Mouse (Mus musculus) neural tube, embryonic 12.5 days (tissue): Measurements from ENCODE around the gene Aak1. TPM values are rescaled to one million over a fixed set of nuclear protein-coding genes. Genes with fewer than 3 reads are reported as not detected.

Experiments
- ATAC-seq: fragments of 200-750 bp; cut with Nextera tagmentation; 2 replicates; pipeline ENCODE4 v1.8.0; 2017; ENCODE audit warnings: low read depth, mild to moderate bottlenecking, moderate TSS enrichment, moderate library complexity; ENCODE audit not compliant: low FRiP score
- H3K27ac ChIP-seq: fragments of 300-500 bp; sonication (generic); 2 replicates; pipeline ENCODE4 v1.5.1; 2016
- H3K27me3 ChIP-seq: fragments of 300-500 bp; sonication (generic); replicated peaks from 2 replicates; pipeline ENCODE4 v1.6.1; 2016; ENCODE audit warnings: mild to moderate bottlenecking
- H3K36me3 ChIP-seq: fragments of 300-500 bp; sonication (generic); 2 replicates; pipeline ENCODE4 v1.6.1; 2016; ENCODE audit warnings: mild to moderate bottlenecking
- H3K4me1 ChIP-seq: fragments of 300-500 bp; sonication (generic); 2 replicates; pipeline ENCODE4 v1.6.1; 2016
- H3K4me2 ChIP-seq: fragments of 300-500 bp; sonication (generic); replicated peaks from 2 replicates; pipeline ENCODE4 v1.6.1; 2016; ENCODE audit warnings: mild to moderate bottlenecking
- H3K4me3 ChIP-seq: fragments of 300-500 bp; sonication (generic); 2 replicates; pipeline ENCODE4 v1.5.1; 2016
- H3K9ac ChIP-seq: fragments of 300-500 bp; sonication (generic); 2 replicates; pipeline ENCODE4 v1.6.1; 2016; ENCODE audit warnings: mild to moderate bottlenecking
- H3K9me3 ChIP-seq: fragments of 300-500 bp; sonication (generic); 2 replicates; pipeline ENCODE4 v1.6.1; 2016; ENCODE audit warnings: mild to moderate bottlenecking
- WGBS: fragments of 180-500 bp; shearing (Covaris S2); methylation state at CpG from one replicate; pipeline ENCODE4 v1.1.7; 2016; 5-methylcytosine and 5-hydroxymethylcytosine counted together
- polyA plus RNA-seq: library from polyadenylated mRNA; unstranded; fragments of >200 nt; fragmentation: Nextera tagmentation; extraction: Ambion mirVana; gene quantifications from 2 replicates; pipeline ENCODE4 v1.2.1, GENCODE M21; 2016

The Aak1 gene
- polyA plus RNA-seq, 1 experiment from 2014 or later, result 34.6 TPM

GRCm38 (mm10) chr6:86985314-86986106 is 136.2 kb downstream of the Aak1 start:
- Histone ChIP-seq H3K36me3 (peaks cover 10% of the 10 kb centered on the region), H3K4me2 (no peak overlapping the region), H3K4me1 (no peaks in the 10 kb centered on the region), H3K27ac (no peak overlapping the region), H3K4me3 (no peak overlapping the region), H3K9me3 (no peaks in the 10 kb centered on the region), H3K27me3 (no peaks in the 10 kb centered on the region), H3K9ac (no peak overlapping the region)
- no peak for ATAC-seq
- WGBS, result 90% methylated on average over 8 of the region's 8 CpGs

GRCm38 (mm10) chr6:86989576-86989975 is 140.3 kb downstream of the Aak1 start:
- Histone ChIP-seq H3K36me3 (peaks cover 8% of the 10 kb centered on the region), H3K4me2 (no peak overlapping the region), H3K9me3 (no peaks in the 10 kb centered on the region), H3K27me3 (no peaks in the 10 kb centered on the region), H3K27ac (no peak overlapping the region), H3K9ac (no peak overlapping the region), H3K4me1 (no peaks in the 10 kb centered on the region), H3K4me3 (no peak overlapping the region)
- ATAC-seq, result no peak
- 91% methylated on average over 6 of the region's 6 CpGs for WGBS

GRCm38 (mm10) chr6:86991041-86991440 is 141.7 kb downstream of the Aak1 start:
- 83% methylated on average over 3 of the region's 3 CpGs for WGBS
- Histone ChIP-seq H3K4me1 (no peaks in the 10 kb centered on the region), H3K27ac (no peak overlapping the region), H3K9ac (no peak overlapping the region), H3K27me3 (no peaks in the 10 kb centered on the region), H3K36me3 (peaks cover 7% of the 10 kb centered on the region), H3K4me2 (no peak overlapping the region), H3K4me3 (no peak overlapping the region), H3K9me3 (no peaks in the 10 kb centered on the region)
- no peak for ATAC-seq

- ATAC-seq, result no peak
- H3K4me3 ChIP-seq, result no peak overlapping the region
- no peaks in the 10 kb centered on the region for H3K27me3 ChIP-seq
- no peak overlapping the region for H3K4me2 ChIP-seq
- peaks cover 17% of the 10 kb centered on the region for H3K36me3 ChIP-seq
- no peak overlapping the region for H3K9ac ChIP-seq
- 93% methylated on average over 8 of the region's 8 CpGs for WGBS
- no peaks in the 10 kb centered on the region for H3K9me3 ChIP-seq
- H3K4me1 ChIP-seq, result no peaks in the 10 kb centered on the region
- no peak overlapping the region for H3K27ac ChIP-seq
Measured at GRCm38 (mm10) chr6:86992349-86992748, 143.0 kb downstream of the Aak1 start.

GRCm38 (mm10) chr6:86994254-86994653 is 144.9 kb downstream of the Aak1 start:
- no peak overlapping the region for H3K9ac ChIP-seq
- WGBS, result 91% methylated on average over 4 of the region's 4 CpGs
- no peak overlapping the region for H3K4me2 ChIP-seq
- no peaks in the 10 kb centered on the region for H3K4me1 ChIP-seq
- no peak for ATAC-seq
- peaks cover 20% of the 10 kb centered on the region for H3K36me3 ChIP-seq
- no peaks in the 10 kb centered on the region for H3K9me3 ChIP-seq
- H3K27ac ChIP-seq, result no peak overlapping the region
- no peak overlapping the region for H3K4me3 ChIP-seq
- H3K27me3 ChIP-seq, result no peaks in the 10 kb centered on the region

- Histone ChIP-seq H3K27ac (no peak overlapping the region), H3K4me2 (no peak overlapping the region), H3K4me1 (no peaks in the 10 kb centered on the region), H3K9ac (no peak overlapping the region), H3K27me3 (no peaks in the 10 kb centered on the region), H3K4me3 (no peak overlapping the region), H3K9me3 (no peaks in the 10 kb centered on the region), H3K36me3 (peaks cover 22% of the 10 kb centered on the region)
- WGBS, result 86% methylated on average over 5 of the region's 5 CpGs
- no peak for ATAC-seq
Measured at GRCm38 (mm10) chr6:86996629-86997307, 147.5 kb downstream of the Aak1 start.

- no peaks in the 10 kb centered on the region for H3K27me3 ChIP-seq
- H3K4me3 ChIP-seq, result no peak overlapping the region
- no peak for ATAC-seq
- no peak overlapping the region for H3K9ac ChIP-seq
- H3K4me2 ChIP-seq, result no peak overlapping the region
- WGBS, result 94% methylated on average over 6 of the region's 6 CpGs
- H3K9me3 ChIP-seq, result no peaks in the 10 kb centered on the region
- no peaks in the 10 kb centered on the region for H3K4me1 ChIP-seq
- no peak overlapping the region for H3K27ac ChIP-seq
- peaks cover 22% of the 10 kb centered on the region for H3K36me3 ChIP-seq
Measured at GRCm38 (mm10) chr6:86997360-86997759, 148.0 kb downstream of the Aak1 start.

- WGBS, result 89% methylated on average over 6 of the region's 6 CpGs
- H3K27ac ChIP-seq, result no peak overlapping the region
- H3K27me3 ChIP-seq, result no peaks in the 10 kb centered on the region
- no peaks in the 10 kb centered on the region for H3K4me1 ChIP-seq
- no peak overlapping the region for H3K4me2 ChIP-seq
- H3K9me3 ChIP-seq, result no peaks in the 10 kb centered on the region
- H3K4me3 ChIP-seq, result no peak overlapping the region
- peaks cover 9% of the 10 kb centered on the region for H3K36me3 ChIP-seq
- H3K9ac ChIP-seq, result no peak overlapping the region
- ATAC-seq, result no peak
Measured at GRCm38 (mm10) chr6:87001995-87002394, 152.7 kb downstream of the Aak1 start.

- 58% methylated on average over 8 of the region's 8 CpGs for WGBS
Measured at GRCm38 (mm10) chr6:87002521-87003055, 153.3 kb downstream of the Aak1 start.

GRCm38 (mm10) chr6:87004099-87004498 is 154.8 kb downstream of the Aak1 start:
- H3K27me3 ChIP-seq, result no peaks in the 10 kb centered on the region
- WGBS, result 77% methylated on average over 2 of the region's 2 CpGs
- H3K4me2 ChIP-seq, result no peak overlapping the region
- no peaks in the 10 kb centered on the region for H3K9me3 ChIP-seq
- no peak overlapping the region for H3K9ac ChIP-seq
- H3K4me1 ChIP-seq, result no peaks in the 10 kb centered on the region
- no peak overlapping the region for H3K4me3 ChIP-seq
- no peak for ATAC-seq
- no peak overlapping the region for H3K27ac ChIP-seq
- peaks cover 3% of the 10 kb centered on the region; the same call in 1 of the 2 replicates for H3K36me3 ChIP-seq

More at GRCm38 (mm10) chr6:87002521-87003055, 153.3 kb downstream of the Aak1 start:
- Histone ChIP-seq H3K4me2 (no peak overlapping the region), H3K9ac (no peak overlapping the region), H3K27me3 (no peaks in the 10 kb centered on the region), H3K4me1 (no peaks in the 10 kb centered on the region), H3K27ac (no peak overlapping the region), H3K4me3 (no peak overlapping the region), H3K9me3 (no peaks in the 10 kb centered on the region), H3K36me3 (peaks cover 3% of the 10 kb centered on the region; the same call in 1 of the 2 replicates)
- ATAC-seq, result peak; percentile 29; the same call in 1 of the 2 replicates

- Histone ChIP-seq H3K27ac (no peak overlapping the region), H3K9me3 (no peaks in the 10 kb centered on the region), H3K9ac (no peak overlapping the region), H3K4me1 (peaks cover 5% of the 10 kb centered on the region), H3K4me2 (no peak overlapping the region), H3K27me3 (no peaks in the 10 kb centered on the region), H3K36me3 (no peaks in the 10 kb centered on the region), H3K4me3 (no peak overlapping the region)
- ATAC-seq, result no peak
Measured at GRCm38 (mm10) chr6:87005577-87005976, 156.3 kb downstream of the Aak1 start.

GRCm38 (mm10) chr6:87008887-87009286 is 159.6 kb downstream of the Aak1 start, which contains the start of gene Nfu1:
Gene Nfu1 (plus strand): TSS chr6:87009236.
- peak within 1 kb of the TSS; percentile 81 for H3K4me3 ChIP-seq
- H3K27me3 ChIP-seq, result no peaks in the 10 kb centered on the region
- peak within 1 kb of the TSS; percentile 91 for H3K9ac ChIP-seq
- peaks cover 7% of the 10 kb centered on the region for H3K4me1 ChIP-seq
- H3K27ac ChIP-seq, result peak within 1 kb of the TSS; percentile 57; the same call in 1 of the 2 replicates
- peak within 1 kb of the TSS; percentile 67 for H3K4me2 ChIP-seq
- 80% methylated on average over 6 of the region's 6 CpGs for WGBS
- H3K9me3 ChIP-seq, result no peaks in the 10 kb centered on the region
- peaks cover 4% of the 10 kb centered on the region; the same call in 1 of the 2 replicates for H3K36me3 ChIP-seq
- no peak for ATAC-seq
